Mouse (Mus musculus) ES-E14 (cell line): ENCODE results near the gene Tcte2.

Experiments
- CHD2 ChIP-seq: IDR thresholded peaks from 2 replicates; pipeline ENCODE4 v1.6.1; 2014; ENCODE audit warnings: mild to moderate bottlenecking, low read depth, low read length, inconsistent platforms
- HCFC1 ChIP-seq: IDR thresholded peaks from 2 replicates; pipeline ENCODE4 v1.6.1; 2012; ENCODE audit warnings: low read length, inconsistent platforms, borderline replicate concordance; ENCODE audit not compliant: insufficient read depth
- MAFK ChIP-seq: IDR thresholded peaks from 2 replicates; pipeline ENCODE4 v1.6.1; 2014; ENCODE audit warnings: mild to moderate bottlenecking, low read depth, low read length, inconsistent platforms; ENCODE audit not compliant: insufficient read depth
- ZC3H11A ChIP-seq: IDR thresholded peaks from 2 replicates; pipeline ENCODE4 v1.6.1; 2012; ENCODE audit warnings: low read depth, mild to moderate bottlenecking, inconsistent platforms, low read length, borderline replicate concordance
- ZNF384 ChIP-seq: IDR thresholded peaks from 2 replicates; pipeline ENCODE4 v1.6.1; 2012; ENCODE audit warnings: low read depth, low read length, inconsistent platforms

DNA sequence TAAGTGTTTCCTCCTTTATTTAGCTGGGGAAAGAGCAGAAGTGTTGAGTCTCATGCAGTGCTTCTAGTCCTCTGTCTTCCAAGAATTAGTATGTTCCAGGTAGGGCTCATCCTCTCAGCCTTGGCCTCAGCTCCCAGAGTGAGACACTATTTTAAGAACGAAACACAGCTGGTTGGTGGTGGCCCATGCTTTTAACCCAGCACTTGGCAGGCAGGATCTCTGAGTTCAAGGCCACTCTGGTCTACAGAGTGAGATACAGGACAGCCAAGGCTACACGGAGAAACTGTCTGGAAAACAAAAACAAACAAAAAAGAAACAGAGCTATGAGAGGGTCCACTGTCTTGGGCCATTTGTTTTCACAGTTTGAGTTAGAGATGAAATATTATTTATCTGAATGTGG is 16.1 kb upstream of the Tcte2 start:
- TF ChIP-seq ZC3H11A (no peak), ZNF384 (no peak), MAFK (no peak), CHD2 (no peak), HCFC1 (no peak)
